Mouse (Mus musculus): ENCODE data around the gene Rhd. TPM values are rescaled to one million over a fixed set of nuclear protein-coding genes. Genes with fewer than 3 reads are reported as not detected.
A peak's percentile ranks its signal among the peaks of the same experiment; 100 is the strongest.
"Not testable (repeated sequence)": the region's sequence is repeated elsewhere in the genome, so short reads cannot be mapped to it uniquely, and the experiment has no call there.

Rhd gene
- polyA plus RNA-seq, 1 experiment from 2014 or later = 3.0 TPM

DNA sequence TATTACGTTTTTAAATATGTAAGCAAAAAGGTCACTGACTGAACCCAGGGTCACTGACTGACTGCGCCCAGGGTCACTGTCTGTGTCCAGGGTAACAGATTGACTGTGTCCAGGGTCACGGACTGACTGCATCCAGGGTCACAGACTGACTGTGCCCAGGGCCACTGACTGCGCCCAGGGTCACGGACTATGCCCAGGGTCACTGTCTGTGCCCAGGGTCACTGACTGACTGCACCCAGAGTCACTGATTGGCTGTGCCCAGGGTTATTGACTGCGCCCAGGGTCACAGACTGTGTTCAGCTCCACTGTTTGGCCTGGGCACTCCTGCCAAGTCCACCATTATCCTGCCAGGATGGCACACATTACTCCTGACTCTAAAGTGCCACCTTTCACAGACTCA, 32.9 kb downstream of the Rhd start:
- H3K27ac ChIP-seq (replicated peaks; ENCODE audit: low read depth, low read length) = no peak overlapping the region

DNA sequence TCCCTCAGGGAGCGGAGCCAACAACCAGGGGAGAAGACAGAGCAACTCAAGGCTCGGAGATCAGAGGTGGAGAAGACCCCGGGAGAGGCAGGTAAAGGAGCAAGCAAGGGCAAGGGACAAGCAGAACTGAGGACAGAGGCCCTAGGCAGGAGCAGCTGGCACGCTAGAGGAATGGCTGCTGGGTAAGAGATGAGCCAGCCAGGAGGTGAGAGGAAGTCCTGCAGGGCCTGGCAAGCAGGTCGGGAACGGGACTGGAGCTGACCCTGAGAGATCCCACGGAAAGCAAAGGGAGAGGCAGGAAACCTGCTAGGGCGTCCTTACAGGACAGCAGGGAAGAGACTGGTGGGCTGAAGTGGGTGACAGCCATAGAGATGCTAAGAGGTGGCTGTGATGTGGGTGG, 36.8 kb downstream of the Rhd start:
- WGBS = 88% methylated on average over 8 of the region's 8 CpGs
- H3K27me3 ChIP-seq (replicated peaks; ENCODE audit: control insufficient read depth, insufficient read depth, low read length) = no peaks in the 10 kb centered on the region

More for the DNA sequence above, 32.9 kb downstream of the Rhd start:
- no peaks in the 10 kb centered on the region for H3K27me3 ChIP-seq (replicated peaks; ENCODE audit: control insufficient read depth, insufficient read depth, low read length)
- H3K4me1 ChIP-seq (ENCODE audit: control insufficient read depth, insufficient read depth, low read length) = no peaks in the 10 kb centered on the region
- H3K36me3 ChIP-seq (ENCODE audit: control insufficient read depth, insufficient read depth, low read length) = peaks cover 69% of the 10 kb centered on the region
- H3K4me3 ChIP-seq (ENCODE audit: low read depth, low read length) = no peak overlapping the region
- H3K4me2 ChIP-seq (ENCODE audit: low read depth, low read length) = no peak overlapping the region
- no peak for ATAC-seq (ENCODE audit: low read depth)
- H3K9ac ChIP-seq (ENCODE audit: low read depth, low read length) = no peak overlapping the region
- H3K9me3 ChIP-seq (ENCODE audit: control insufficient read depth, low read length) = no peaks in the 10 kb centered on the region
- WGBS = 81% methylated on average over 6 of the region's 6 CpGs
- no peak for DNase-seq (ENCODE audit: low spot score)

DNA sequence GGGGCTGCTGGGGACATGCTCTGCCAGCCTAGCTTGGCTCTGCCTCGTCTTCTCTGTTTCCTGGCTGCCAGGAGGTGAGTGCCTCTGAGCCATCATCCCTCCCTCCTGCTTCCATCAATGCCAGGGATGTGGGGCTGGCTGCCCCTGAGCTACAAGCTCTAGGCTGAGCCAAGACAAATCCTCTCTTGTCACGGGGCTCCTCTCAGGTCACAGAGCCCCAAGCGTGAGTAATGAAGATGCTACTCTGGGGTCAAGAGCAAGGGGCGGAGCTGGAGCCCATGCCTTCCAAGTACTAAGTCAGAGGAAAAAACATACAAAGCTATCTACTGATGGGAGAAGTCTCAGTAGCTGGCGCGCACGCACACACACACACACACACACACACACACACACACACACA, 38.7 kb downstream of the Rhd start:
- no peaks in the 10 kb centered on the region for H3K9me3 ChIP-seq (ENCODE audit: control insufficient read depth, low read length)
- DNase-seq (ENCODE audit: low spot score) (no peak), ATAC-seq (ENCODE audit: low read depth) (no peak)
- no peak overlapping the region for H3K27ac ChIP-seq (replicated peaks; ENCODE audit: low read depth, low read length)
- H3K4me1 ChIP-seq (ENCODE audit: control insufficient read depth, insufficient read depth, low read length) = no peaks in the 10 kb centered on the region
- no peaks in the 10 kb centered on the region for H3K27me3 ChIP-seq (replicated peaks; ENCODE audit: control insufficient read depth, insufficient read depth, low read length)
- no peak overlapping the region for H3K4me2 ChIP-seq (ENCODE audit: low read depth, low read length)
- peaks cover 100% of the 10 kb centered on the region for H3K36me3 ChIP-seq (ENCODE audit: control insufficient read depth, insufficient read depth, low read length)
- WGBS = 76% methylated on average over 7 of the region's 7 CpGs
- H3K9ac ChIP-seq (ENCODE audit: low read depth, low read length) = no peak overlapping the region
- no peak overlapping the region for H3K4me3 ChIP-seq (ENCODE audit: low read depth, low read length)

More for the DNA sequence above, 36.8 kb downstream of the Rhd start:
- Histone ChIP-seq H3K9me3 (ENCODE audit: control insufficient read depth, low read length) (no peaks in the 10 kb centered on the region), H3K4me2 (ENCODE audit: low read depth, low read length) (no peak overlapping the region), H3K9ac (ENCODE audit: low read depth, low read length) (no peak overlapping the region), H3K4me3 (ENCODE audit: low read depth, low read length) (no peak overlapping the region), H3K27ac (replicated peaks; ENCODE audit: low read depth, low read length) (no peak overlapping the region), H3K36me3 (ENCODE audit: control insufficient read depth, insufficient read depth, low read length) (peaks cover 99% of the 10 kb centered on the region), H3K4me1 (ENCODE audit: control insufficient read depth, insufficient read depth, low read length) (no peaks in the 10 kb centered on the region)
- ATAC-seq (ENCODE audit: low read depth) (no peak), DNase-seq (ENCODE audit: low spot score) (no peak)

DNA sequence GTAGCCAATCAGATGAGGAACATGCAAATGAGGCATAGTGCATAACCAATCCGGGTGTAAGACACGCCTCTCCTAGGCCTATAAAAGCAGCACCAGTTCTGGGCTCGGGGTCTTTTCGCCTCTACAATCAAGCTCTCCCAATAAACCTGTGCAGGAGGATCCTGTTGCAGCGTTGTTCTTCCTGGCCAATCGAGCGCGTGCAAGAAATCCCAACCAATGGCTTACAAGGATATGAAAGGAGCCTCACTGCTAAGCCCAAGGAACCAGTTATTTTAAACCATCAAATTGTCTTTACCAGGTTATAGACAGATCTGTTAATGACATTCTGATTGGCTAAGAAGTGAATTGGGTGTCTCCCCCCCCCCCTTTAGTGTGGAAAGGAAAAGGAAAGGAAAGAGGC, 47.1 kb downstream of the Rhd start:
- H3K4me1 ChIP-seq (ENCODE audit: control insufficient read depth, insufficient read depth, low read length); H3K9ac ChIP-seq (ENCODE audit: low read depth, low read length); H3K4me3 ChIP-seq (ENCODE audit: low read depth, low read length); H3K4me2 ChIP-seq (ENCODE audit: low read depth, low read length); ATAC-seq (ENCODE audit: low read depth); H3K9me3 ChIP-seq (ENCODE audit: control insufficient read depth, low read length); DNase-seq (ENCODE audit: low spot score); H3K27ac ChIP-seq (replicated peaks; ENCODE audit: low read depth, low read length); H3K27me3 ChIP-seq (replicated peaks; ENCODE audit: control insufficient read depth, insufficient read depth, low read length): not testable (repeated sequence)
- H3K36me3 ChIP-seq (ENCODE audit: control insufficient read depth, insufficient read depth, low read length) = peaks cover 57% of the 10 kb centered on the region
- 95% methylated on average over 6 of the region's 8 CpGs for WGBS

DNA sequence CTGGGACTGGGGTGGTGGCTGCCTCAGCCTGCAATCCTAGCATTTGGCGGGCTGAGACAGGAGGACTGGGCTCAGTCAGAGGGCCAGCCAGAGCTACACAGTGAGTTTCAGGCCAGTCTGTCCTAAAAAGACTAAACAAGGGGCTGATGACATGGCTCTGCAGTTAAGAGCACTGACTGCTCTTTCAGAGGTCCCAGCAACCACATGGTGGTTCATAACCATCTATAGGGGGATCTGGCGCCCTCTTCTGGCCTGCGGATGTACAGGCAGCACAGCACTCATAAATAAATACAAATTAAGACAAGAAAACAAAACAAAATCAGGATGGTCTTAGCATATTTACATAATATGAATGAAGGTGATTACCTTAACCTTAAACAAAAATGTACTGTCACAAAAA, 49.1 kb downstream of the Rhd start:
- Histone ChIP-seq H3K27ac (replicated peaks; ENCODE audit: low read depth, low read length) (no peak overlapping the region), H3K4me2 (ENCODE audit: low read depth, low read length) (peak overlapping the region; percentile 80), H3K36me3 (ENCODE audit: control insufficient read depth, insufficient read depth, low read length) (peaks cover 37% of the 10 kb centered on the region), H3K9ac (ENCODE audit: low read depth, low read length) (no peak overlapping the region), H3K4me1 (ENCODE audit: control insufficient read depth, insufficient read depth, low read length) (peaks cover 5% of the 10 kb centered on the region; the same call in 1 of the 2 replicates), H3K27me3 (replicated peaks; ENCODE audit: control insufficient read depth, insufficient read depth, low read length) (no peaks in the 10 kb centered on the region), H3K9me3 (ENCODE audit: control insufficient read depth, low read length) (no peaks in the 10 kb centered on the region), H3K4me3 (ENCODE audit: low read depth, low read length) (peak overlapping the region; percentile 98)
- WGBS = 31% methylated on average over 3 of the region's 3 CpGs
- DNase-seq (ENCODE audit: low spot score) (peak; percentile 68), ATAC-seq (ENCODE audit: low read depth) (no peak)

DNA sequence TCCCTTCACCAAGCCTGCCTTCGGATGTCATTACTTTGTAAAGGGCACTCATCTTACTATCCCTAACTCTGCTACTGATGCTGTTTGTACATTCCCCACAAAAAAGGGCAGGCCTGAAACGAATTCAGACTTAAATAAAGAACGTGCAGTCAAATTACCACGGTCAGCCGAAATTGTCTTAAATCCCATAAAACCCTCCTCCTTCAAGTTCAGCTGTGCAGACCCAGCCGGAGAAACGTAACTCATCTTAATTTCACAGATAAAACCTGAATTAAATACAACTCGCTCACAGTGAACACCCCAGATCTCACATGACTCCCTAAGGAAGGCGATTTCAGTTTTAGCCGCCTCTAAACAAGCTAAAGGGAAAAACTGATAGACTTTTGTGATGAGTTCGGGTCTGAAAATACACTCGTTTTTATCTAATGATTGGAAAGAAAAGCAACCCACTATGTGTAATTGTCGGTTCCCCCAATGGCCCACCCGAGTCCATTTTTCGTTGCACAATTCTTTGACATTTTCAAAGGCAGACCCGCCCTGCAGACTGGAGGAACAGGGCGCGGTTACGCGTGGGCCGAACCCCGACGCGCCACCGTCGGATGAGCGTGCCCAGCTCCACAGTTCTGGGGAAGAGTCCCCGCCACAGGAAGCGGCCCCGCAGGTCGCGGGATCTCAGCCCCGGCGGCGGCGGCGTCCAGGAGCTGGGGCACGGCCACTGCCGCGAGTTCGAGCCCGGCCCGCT, 50.0 kb downstream of the Rhd start:
- Histone ChIP-seq H3K27ac (replicated peaks; ENCODE audit: low read depth, low read length) (peak overlapping the region; percentile 90), H3K4me1 (ENCODE audit: control insufficient read depth, insufficient read depth, low read length) (peaks cover 5% of the 10 kb centered on the region; the same call in 1 of the 2 replicates), H3K4me2 (ENCODE audit: low read depth, low read length) (peak overlapping the region; percentile 80), H3K9ac (ENCODE audit: low read depth, low read length) (peak overlapping the region; percentile 93), H3K36me3 (ENCODE audit: control insufficient read depth, insufficient read depth, low read length) (peaks cover 28% of the 10 kb centered on the region), H3K27me3 (replicated peaks; ENCODE audit: control insufficient read depth, insufficient read depth, low read length) (no peaks in the 10 kb centered on the region), H3K4me3 (ENCODE audit: low read depth, low read length) (peak overlapping the region; percentile 98), H3K9me3 (ENCODE audit: control insufficient read depth, low read length) (no peaks in the 10 kb centered on the region)
- 3% methylated on average over 39 of the region's 43 CpGs for WGBS
- ATAC-seq (ENCODE audit: low read depth) (peak; percentile 66), DNase-seq (ENCODE audit: low spot score) (no peak)

DNA sequence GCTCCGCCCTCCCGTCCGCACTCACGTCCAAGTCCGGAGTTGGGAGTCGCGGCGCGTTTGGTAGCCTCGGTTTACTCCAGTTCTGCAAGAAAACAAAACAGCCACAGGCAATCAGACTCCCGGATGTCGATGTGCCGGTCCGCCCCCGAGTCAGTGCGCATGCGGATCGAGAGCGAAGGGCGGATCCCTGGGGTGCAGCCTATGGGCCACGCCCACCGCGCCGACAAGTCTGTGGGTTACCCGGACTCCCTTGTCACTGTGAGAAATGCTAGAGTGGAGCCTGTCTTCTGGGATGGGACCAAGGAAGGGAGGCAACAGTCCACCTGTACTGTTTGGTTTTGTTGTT, 50.5 kb downstream of the Rhd start, which contains the start of gene Tmem50a:
Tmem50a (minus strand) TSS at position 161 of the 346 bp plus-strand sequence.
- ATAC-seq (ENCODE audit: low read depth) (peak; percentile 92), DNase-seq (ENCODE audit: low spot score) (peak; percentile 97)
- Histone ChIP-seq H3K27me3 (replicated peaks; ENCODE audit: control insufficient read depth, insufficient read depth, low read length) (no peaks in the 10 kb centered on the region), H3K9ac (ENCODE audit: low read depth, low read length) (peak within 1 kb of the TSS; percentile 93), H3K36me3 (ENCODE audit: control insufficient read depth, insufficient read depth, low read length) (peaks cover 24% of the 10 kb centered on the region), H3K4me2 (ENCODE audit: low read depth, low read length) (peak within 1 kb of the TSS; percentile 80), H3K9me3 (ENCODE audit: control insufficient read depth, low read length) (no peaks in the 10 kb centered on the region), H3K27ac (replicated peaks; ENCODE audit: low read depth, low read length) (peak within 1 kb of the TSS; percentile 90), H3K4me1 (ENCODE audit: control insufficient read depth, insufficient read depth, low read length) (peaks cover 5% of the 10 kb centered on the region; the same call in 1 of the 2 replicates), H3K4me3 (ENCODE audit: low read depth, low read length) (peak within 1 kb of the TSS; percentile 98)
- 2% methylated on average over 19 of the region's 25 CpGs for whole genome bisulfite sequencing

DNA sequence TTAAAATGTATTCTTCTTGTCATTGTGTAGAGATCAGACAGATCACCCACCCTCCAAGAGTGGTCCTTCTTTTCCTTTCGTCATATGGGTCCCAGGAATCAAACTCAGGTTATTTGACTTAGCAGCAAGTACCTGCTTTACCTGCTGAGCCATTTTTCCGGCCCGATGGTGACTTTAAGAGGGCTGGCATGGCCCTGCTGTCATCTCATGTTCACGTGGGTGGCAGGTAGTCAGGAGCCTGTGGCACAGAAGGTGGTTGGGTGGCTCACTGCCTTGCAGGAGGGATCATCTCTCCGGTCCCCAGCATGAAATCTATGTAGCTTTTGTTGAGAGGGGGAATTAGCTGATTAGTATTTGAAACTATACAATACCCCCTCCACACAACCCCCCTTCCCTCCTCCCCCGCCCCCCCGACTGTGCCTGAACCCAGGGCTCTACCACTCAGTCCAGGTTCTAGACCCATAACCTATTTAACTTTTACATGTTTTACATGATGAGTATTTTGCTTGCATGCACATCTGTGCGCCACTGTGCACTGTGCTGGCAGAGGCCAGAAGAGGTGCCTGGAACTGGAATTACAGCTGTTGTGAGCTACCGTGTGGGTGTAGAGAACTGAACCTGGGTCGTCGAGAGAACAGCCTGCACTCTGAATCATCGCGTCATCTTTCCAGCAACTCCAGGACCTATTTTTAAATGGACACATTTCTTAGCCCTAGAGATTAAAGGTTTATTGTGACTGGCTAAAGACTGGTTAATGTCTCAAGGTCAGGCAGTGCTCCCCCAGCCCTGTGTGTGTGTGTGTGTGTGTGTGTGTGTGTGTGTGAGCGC, 51.1 kb downstream of the Rhd start:
- no peak for ATAC-seq (ENCODE audit: low read depth)
- H3K4me3 ChIP-seq (ENCODE audit: low read depth, low read length) = peak overlapping the region; percentile 98
- H3K4me2 ChIP-seq (ENCODE audit: low read depth, low read length) = peak overlapping the region; percentile 80
- no peak for DNase-seq (ENCODE audit: low spot score)
- WGBS = 57% methylated on average over 14 of the region's 14 CpGs
- no peaks in the 10 kb centered on the region for H3K9me3 ChIP-seq (ENCODE audit: control insufficient read depth, low read length)
- peaks cover 22% of the 10 kb centered on the region for H3K36me3 ChIP-seq (ENCODE audit: control insufficient read depth, insufficient read depth, low read length)
- no peaks in the 10 kb centered on the region for H3K27me3 ChIP-seq (replicated peaks; ENCODE audit: control insufficient read depth, insufficient read depth, low read length)
- peak overlapping the region; percentile 90; the same call in 1 of the 2 replicates for H3K27ac ChIP-seq (replicated peaks; ENCODE audit: low read depth, low read length)
- H3K4me1 ChIP-seq (ENCODE audit: control insufficient read depth, insufficient read depth, low read length) = peaks cover 5% of the 10 kb centered on the region; the same call in 1 of the 2 replicates
- peak overlapping the region; percentile 93 for H3K9ac ChIP-seq (ENCODE audit: low read depth, low read length)

Measured in embryonic facial prominence, embryonic 14.5 days (tissue).